Mouse (Mus musculus) liver, embryonic 15.5 days (tissue): ENCODE measurements around the gene Oit3. TPM values are rescaled to one million over a fixed set of nuclear protein-coding genes. Genes with fewer than 3 reads are reported as not detected.

ENCODE experiments used
- polyA plus RNA-seq: library from polyadenylated mRNA; unstranded; fragments of >200 nt; fragmentation: Nextera tagmentation; extraction: Ambion mirVana; gene quantifications from 2 replicates; pipeline ENCODE4 v1.2.1, GENCODE M21; 2015

Oit3 gene
- polyA plus RNA-seq, 1 experiment from 2014 or later = 20.0 TPM

Other genes with a start within 250 kb of the Oit3 start
- gene Sept10, start 219.9 kb downstream of the Oit3 start, polyA plus RNA-seq = 9.4 and 11.2 TPM in 2 replicates
- gene Sowahc, start 219.8 kb downstream of the Oit3 start, polyA plus RNA-seq = 2.0 and 2.5 TPM in 2 replicates
- gene P4ha1, start 118.5 kb downstream of the Oit3 start, polyA plus RNA-seq = 13.6 and 14.8 TPM in 2 replicates
- gene Gm10273, start 46.1 kb downstream of the Oit3 start, polyA plus RNA-seq = 11.1 and 12.5 TPM in 2 replicates
- 54.1 and 54.2 TPM in 2 replicates for gene Pla2g12b, start 38.1 kb downstream of the Oit3 start, polyA plus RNA-seq
- gene Gm10322, start 174.3 kb upstream of the Oit3 start, polyA plus RNA-seq = not detected in 2 replicates
- gene Mcu, start 174.9 kb upstream of the Oit3 start, polyA plus RNA-seq = 9.7 and 10.2 TPM in 2 replicates